Mouse (Mus musculus): ENCODE measurements around the gene Ms4a6d. TPM values are rescaled to one million over a fixed set of nuclear protein-coding genes. Genes with fewer than 3 reads are reported as not detected.
"Not testable (repeated sequence)": the region's sequence is repeated elsewhere in the genome, so short reads cannot be mapped to it uniquely, and the experiment has no call there.

Gene Ms4a6d
- polyA plus RNA-seq, 1 experiment from 2014 or later = 0.77 TPM

GRCm38 (mm10) chr19:11554726-11555125 lies 49.9 kb downstream of the Ms4a6d start:
- no peaks in the 10 kb centered on the region for H3K4me1 ChIP-seq (replicated peaks)
- H3K27me3 ChIP-seq (replicated peaks) = no peaks in the 10 kb centered on the region
- H3K36me3 ChIP-seq = no peaks in the 10 kb centered on the region
- no peaks in the 10 kb centered on the region for H3K9me3 ChIP-seq (replicated peaks)
- no peak overlapping the region for H3K4me3 ChIP-seq
- no peak for ATAC-seq (ENCODE audit: insufficient number of reproducible peaks, low FRiP score)
- no peak overlapping the region for H3K27ac ChIP-seq (ENCODE audit: poor library complexity, severe bottlenecking)
- no peak overlapping the region for H3K9ac ChIP-seq
- 77% methylated on average over 5 of the region's 5 CpGs for WGBS
- no peak overlapping the region for H3K4me2 ChIP-seq

- Histone ChIP-seq H3K27me3 (replicated peaks) (no peaks in the 10 kb centered on the region), H3K36me3 (no peaks in the 10 kb centered on the region), H3K4me3 (no peak overlapping the region), H3K27ac (ENCODE audit: poor library complexity, severe bottlenecking) (no peak overlapping the region), H3K9me3 (replicated peaks) (no peaks in the 10 kb centered on the region), H3K4me2 (no peak overlapping the region), H3K4me1 (replicated peaks) (no peaks in the 10 kb centered on the region), H3K9ac (no peak overlapping the region)
- ATAC-seq (ENCODE audit: insufficient number of reproducible peaks, low FRiP score) = no peak
These were observed 56.7 kb downstream of the Ms4a6d start for GRCm38 (mm10) chr19:11547911-11548310.

GRCm38 (mm10) chr19:11544383-11544782 lies 60.3 kb downstream of the Ms4a6d start:
- not testable (repeated sequence) for H3K27me3 ChIP-seq (replicated peaks); ATAC-seq (ENCODE audit: insufficient number of reproducible peaks, low FRiP score); H3K4me2 ChIP-seq; H3K9me3 ChIP-seq (replicated peaks); H3K36me3 ChIP-seq; H3K9ac ChIP-seq; H3K4me1 ChIP-seq (replicated peaks); H3K27ac ChIP-seq (ENCODE audit: poor library complexity, severe bottlenecking); H3K4me3 ChIP-seq
- 75% methylated on average over 2 of the region's 2 CpGs for WGBS

GRCm38 (mm10) chr19:11540166-11540821 lies 64.4 kb downstream of the Ms4a6d start:
- H3K27ac ChIP-seq (ENCODE audit: poor library complexity, severe bottlenecking); H3K36me3 ChIP-seq; H3K27me3 ChIP-seq (replicated peaks); H3K4me3 ChIP-seq; H3K9ac ChIP-seq; H3K4me1 ChIP-seq (replicated peaks); H3K9me3 ChIP-seq (replicated peaks); ATAC-seq (ENCODE audit: insufficient number of reproducible peaks, low FRiP score); H3K4me2 ChIP-seq: not testable (repeated sequence)
- WGBS = 77% methylated on average over 1 of the region's 1 CpGs

- H3K27me3 ChIP-seq (replicated peaks) = no peaks in the 10 kb centered on the region
- H3K4me1 ChIP-seq (replicated peaks) = 0 out of 2 replicates have a peak, but pooled peaks cover 2% of the 10 kb centered on the region
- H3K9me3 ChIP-seq (replicated peaks) = no peaks in the 10 kb centered on the region
- no peak overlapping the region for H3K9ac ChIP-seq
- no peak overlapping the region for H3K27ac ChIP-seq (ENCODE audit: poor library complexity, severe bottlenecking)
- H3K4me2 ChIP-seq = no peak overlapping the region
- 9% methylated on average over 2 of the region's 2 CpGs for WGBS
- H3K36me3 ChIP-seq = no peaks in the 10 kb centered on the region
- 0 out of 2 replicates have a peak, but pooled peaks have one; percentile 22 for ATAC-seq (ENCODE audit: insufficient number of reproducible peaks, low FRiP score)
- no peak overlapping the region for H3K4me3 ChIP-seq
These were observed 67.3 kb downstream of the Ms4a6d start for GRCm38 (mm10) chr19:11537336-11537735.

Other genes with a start within 250 kb of the Ms4a6d start
- gene Ms4a4a, start 229.3 kb downstream of the Ms4a6d start, polyA plus RNA-seq (2016; fragmentation: Nextera tagmentation; extraction: Ambion mirVana) = 0.55 and 1.1 TPM in 2 replicates
- gene Ms4a4c, start 200.1 kb downstream of the Ms4a6d start, polyA plus RNA-seq (2016; fragmentation: Nextera tagmentation; extraction: Ambion mirVana) = not detected in 2 replicates
- not detected in 2 replicates for gene Ms4a4b, start 161.3 kb downstream of the Ms4a6d start, polyA plus RNA-seq (2016; fragmentation: Nextera tagmentation; extraction: Ambion mirVana)
- gene Ms4a6c, start 135.5 kb downstream of the Ms4a6d start, polyA plus RNA-seq (2016; fragmentation: Nextera tagmentation; extraction: Ambion mirVana) = 1.5 and 1.9 TPM in 2 replicates
- gene Gm8369, start 118.9 kb downstream of the Ms4a6d start, polyA plus RNA-seq (2016; fragmentation: Nextera tagmentation; extraction: Ambion mirVana) = not detected in 2 replicates
- gene Ms4a6b, start 88.3 kb downstream of the Ms4a6d start, polyA plus RNA-seq (2016; fragmentation: Nextera tagmentation; extraction: Ambion mirVana) = 1.4 and 1.5 TPM in 2 replicates
- gene Ms4a4d, start 68.0 kb downstream of the Ms4a6d start, polyA plus RNA-seq (2016; fragmentation: Nextera tagmentation; extraction: Ambion mirVana) = 0.33 and 0.41 TPM in 2 replicates
- gene Ms4a2, start 18.9 kb upstream of the Ms4a6d start, polyA plus RNA-seq (2016; fragmentation: Nextera tagmentation; extraction: Ambion mirVana) = not detected in 2 replicates
- gene Ms4a3, start 36.0 kb upstream of the Ms4a6d start, polyA plus RNA-seq (2016; fragmentation: Nextera tagmentation; extraction: Ambion mirVana) = 0.18 TPM in 1 of 2 replicates, not detected in the other
- not detected in 2 replicates for gene Oosp2, start 55.7 kb upstream of the Ms4a6d start, polyA plus RNA-seq (2016; fragmentation: Nextera tagmentation; extraction: Ambion mirVana)
- gene Oosp1, start 86.3 kb upstream of the Ms4a6d start, polyA plus RNA-seq (2016; fragmentation: Nextera tagmentation; extraction: Ambion mirVana) = not detected in 2 replicates
- gene Oosp3, start 92.2 kb upstream of the Ms4a6d start, polyA plus RNA-seq (2016; fragmentation: Nextera tagmentation; extraction: Ambion mirVana) = not detected in 2 replicates
- not detected in 2 replicates for gene Gif, start 142.7 kb upstream of the Ms4a6d start, polyA plus RNA-seq (2016; fragmentation: Nextera tagmentation; extraction: Ambion mirVana)
- 76.2 and 76.8 TPM in 2 replicates for gene Mrpl16, start 165.5 kb upstream of the Ms4a6d start, polyA plus RNA-seq (2016; fragmentation: Nextera tagmentation; extraction: Ambion mirVana)
- gene Stx3, start 214.6 kb upstream of the Ms4a6d start, polyA plus RNA-seq (2016; fragmentation: Nextera tagmentation; extraction: Ambion mirVana) = 6.9 and 7.1 TPM in 2 replicates
- 0.08 TPM in 1 of 2 replicates, not detected in the other for gene Olfr1417, start 234.4 kb upstream of the Ms4a6d start, polyA plus RNA-seq (2016; fragmentation: Nextera tagmentation; extraction: Ambion mirVana)

All from heart, embryonic 12.5 days (tissue).